Mouse (Mus musculus): ENCODE data around the gene Snx29. TPM values are rescaled to one million over a fixed set of nuclear protein-coding genes. Genes with fewer than 3 reads are reported as not detected.
"Not testable (repeated sequence)": the region's sequence is repeated elsewhere in the genome, so short reads cannot be mapped to it uniquely, and the experiment has no call there.

Gene Snx29
- polyA plus RNA-seq, 1 experiment from 2014 or later, result 6.1 TPM

DNA sequence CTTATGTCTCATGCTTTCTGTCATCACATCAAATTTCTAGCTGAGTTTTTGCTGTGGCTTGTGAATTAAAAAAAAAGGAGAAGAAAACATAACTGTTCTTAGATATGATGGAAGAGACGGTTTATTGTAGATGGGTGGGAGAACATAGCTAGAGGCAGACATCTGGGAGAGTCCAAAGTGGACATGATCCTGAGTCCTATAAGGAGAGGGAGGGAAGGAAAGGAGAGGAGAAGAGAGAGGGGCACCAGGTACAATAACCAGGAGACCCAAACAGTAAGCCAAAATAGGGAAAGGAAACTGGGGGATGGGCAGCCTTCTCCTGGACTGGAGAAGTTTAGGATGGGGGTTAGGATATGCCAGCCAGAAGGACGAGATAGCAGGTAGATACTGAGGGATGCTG, 239.0 kb downstream of the Snx29 start:
- Histone ChIP-seq H3K27me3 (no peaks in the 10 kb centered on the region), H3K9ac (no peak overlapping the region), H3K4me2 (no peak overlapping the region), H3K4me3 (no peak overlapping the region), H3K9me3 (replicated peaks) (no peaks in the 10 kb centered on the region), H3K4me1 (replicated peaks) (no peaks in the 10 kb centered on the region), H3K36me3 (no peaks in the 10 kb centered on the region), H3K27ac (no peak overlapping the region)
- no peak for ATAC-seq (replicated peaks; ENCODE audit: insufficient number of reproducible peaks, insufficient read depth, low FRiP score, low read depth)
- WGBS, result 70% methylated on average over 2 of the region's 2 CpGs

DNA sequence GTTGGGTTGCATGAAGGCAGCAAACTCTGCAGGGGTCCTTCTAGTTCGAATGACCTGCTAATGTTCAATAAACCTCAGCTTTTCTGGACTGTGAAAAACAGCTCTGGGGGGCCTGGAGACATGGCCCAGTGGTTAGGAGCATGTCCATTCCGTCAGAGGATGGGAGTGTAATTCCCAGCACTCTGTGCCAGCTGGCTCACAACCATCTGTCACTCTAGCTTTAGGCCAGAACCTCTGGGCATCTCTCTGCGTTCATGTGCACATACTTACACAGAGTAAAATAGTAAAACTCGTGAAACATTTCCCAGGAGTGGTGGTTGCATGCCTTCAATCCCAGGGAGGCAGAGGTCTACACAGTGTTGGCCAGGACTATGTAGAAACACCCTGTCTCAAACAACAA, 241.1 kb downstream of the Snx29 start:
- Histone ChIP-seq H3K4me1 (replicated peaks) (no peaks in the 10 kb centered on the region), H3K9me3 (replicated peaks) (no peaks in the 10 kb centered on the region), H3K9ac (no peak overlapping the region), H3K27ac (no peak overlapping the region), H3K36me3 (no peaks in the 10 kb centered on the region), H3K4me2 (no peak overlapping the region), H3K27me3 (no peaks in the 10 kb centered on the region), H3K4me3 (no peak overlapping the region)
- no peak for ATAC-seq (replicated peaks; ENCODE audit: insufficient number of reproducible peaks, insufficient read depth, low FRiP score, low read depth)
- 53% methylated on average over 4 of the region's 4 CpGs for WGBS

DNA sequence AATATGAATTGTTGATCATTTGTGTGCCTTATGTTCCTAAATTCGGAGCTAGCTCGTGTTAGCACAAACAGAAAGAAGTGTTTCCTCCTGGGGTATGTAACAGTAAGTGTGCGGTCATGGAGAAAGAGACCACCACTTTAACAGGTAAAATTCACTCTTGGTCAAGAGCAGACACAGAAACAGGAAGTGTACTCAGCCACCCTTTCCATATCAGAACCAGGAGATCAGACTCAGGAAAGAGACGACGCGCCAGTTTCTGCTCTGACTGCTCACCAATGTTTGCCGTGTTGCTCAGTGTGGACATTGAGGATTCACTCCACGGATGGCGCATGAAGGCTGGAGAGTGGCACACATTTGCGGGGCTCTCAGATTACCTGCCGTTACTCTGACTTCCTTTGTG, 242.4 kb downstream of the Snx29 start:
- 64% methylated on average over 11 of the region's 11 CpGs for WGBS
- H3K9ac ChIP-seq, result no peak overlapping the region

DNA sequence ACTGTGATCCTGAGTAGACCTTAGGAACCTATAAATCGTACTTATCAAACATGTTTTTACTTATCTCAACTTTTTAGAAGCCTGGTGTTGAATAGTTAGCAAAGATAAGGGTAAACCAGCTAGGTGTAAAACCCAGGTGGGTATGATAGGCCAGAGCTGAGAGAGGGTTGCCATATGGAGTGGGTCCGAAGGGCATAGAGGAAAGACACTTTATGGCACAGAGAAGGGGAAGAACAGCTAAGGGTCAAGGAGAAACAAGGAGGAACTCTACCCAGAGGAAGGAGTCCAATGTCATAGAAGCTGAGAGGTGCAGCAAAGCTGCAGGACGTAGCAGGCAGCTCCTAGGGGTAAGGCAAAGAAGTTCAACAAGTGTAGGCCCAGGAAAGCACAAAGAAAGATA, 244.9 kb downstream of the Snx29 start:
- ATAC-seq (replicated peaks; ENCODE audit: insufficient number of reproducible peaks, insufficient read depth, low FRiP score, low read depth), result no peak
- H3K27ac ChIP-seq, result no peak overlapping the region
- WGBS, result 62% methylated on average over 3 of the region's 3 CpGs

More for the DNA sequence above, 242.4 kb downstream of the Snx29 start:
- Histone ChIP-seq H3K4me3 (no peak overlapping the region), H3K27me3 (no peaks in the 10 kb centered on the region), H3K9me3 (replicated peaks) (no peaks in the 10 kb centered on the region), H3K36me3 (no peaks in the 10 kb centered on the region), H3K27ac (no peak overlapping the region), H3K4me1 (replicated peaks) (no peaks in the 10 kb centered on the region), H3K4me2 (no peak overlapping the region)
- ATAC-seq (replicated peaks; ENCODE audit: insufficient number of reproducible peaks, insufficient read depth, low FRiP score, low read depth), result no peak

DNA sequence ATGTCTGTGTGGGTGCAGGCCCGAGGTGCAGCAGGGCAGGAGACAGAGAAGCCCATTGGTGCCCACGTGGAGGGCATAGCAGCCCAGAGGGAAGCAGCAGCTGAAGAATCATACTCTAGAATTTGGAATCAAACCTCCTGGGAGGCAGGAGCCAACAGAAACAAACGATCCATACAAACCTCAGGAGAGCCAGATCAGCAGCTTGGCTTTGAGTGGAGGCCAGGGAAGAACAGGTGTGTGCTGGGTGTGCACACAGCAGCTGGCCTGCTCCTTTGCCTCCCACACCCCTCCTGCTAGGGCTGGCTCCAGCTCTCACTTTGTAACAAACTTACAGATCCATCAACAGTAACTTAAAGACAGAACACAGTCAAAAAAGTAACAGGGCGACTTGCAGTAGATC, 245.4 kb downstream of the Snx29 start:
- no peaks in the 10 kb centered on the region for H3K27me3 ChIP-seq
- no peaks in the 10 kb centered on the region for H3K36me3 ChIP-seq
- H3K9ac ChIP-seq, result no peak overlapping the region
- no peak overlapping the region for H3K4me2 ChIP-seq
- H3K9me3 ChIP-seq (replicated peaks), result no peaks in the 10 kb centered on the region
- ATAC-seq (replicated peaks; ENCODE audit: insufficient number of reproducible peaks, insufficient read depth, low FRiP score, low read depth), result no peak
- WGBS, result 70% methylated on average over 4 of the region's 4 CpGs
- no peak overlapping the region for H3K27ac ChIP-seq
- no peak overlapping the region for H3K4me3 ChIP-seq
- H3K4me1 ChIP-seq (replicated peaks), result no peaks in the 10 kb centered on the region

More for the DNA sequence above, 244.9 kb downstream of the Snx29 start:
- Histone ChIP-seq H3K9ac (no peak overlapping the region), H3K36me3 (no peaks in the 10 kb centered on the region), H3K27me3 (no peaks in the 10 kb centered on the region), H3K4me1 (replicated peaks) (no peaks in the 10 kb centered on the region), H3K9me3 (replicated peaks) (no peaks in the 10 kb centered on the region), H3K4me2 (no peak overlapping the region), H3K4me3 (no peak overlapping the region)

DNA sequence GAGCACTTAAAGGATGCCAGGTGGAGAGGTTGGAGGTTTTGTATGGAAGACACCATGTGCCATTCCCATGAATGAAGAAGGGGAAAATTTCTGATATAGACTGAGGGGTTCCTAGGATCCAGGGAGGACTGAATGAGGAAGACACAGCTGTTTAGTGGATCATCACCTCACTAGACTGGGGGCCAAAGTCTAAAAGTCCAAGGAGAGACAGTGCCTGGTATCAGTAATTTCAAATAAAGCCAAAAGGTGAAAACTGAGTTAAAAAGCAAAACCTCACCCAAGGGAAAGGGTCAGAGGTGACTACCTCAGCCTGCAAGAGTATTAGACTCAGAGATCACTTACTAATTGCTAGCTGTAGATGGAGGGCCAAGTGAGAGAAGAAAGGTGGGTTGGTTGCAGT, 245.9 kb downstream of the Snx29 start:
- Histone ChIP-seq H3K9ac (no peak overlapping the region), H3K4me1 (replicated peaks) (no peaks in the 10 kb centered on the region), H3K4me3 (no peak overlapping the region), H3K27ac (no peak overlapping the region), H3K9me3 (replicated peaks) (no peaks in the 10 kb centered on the region), H3K4me2 (no peak overlapping the region), H3K36me3 (no peaks in the 10 kb centered on the region), H3K27me3 (no peaks in the 10 kb centered on the region)
- no peak for ATAC-seq (replicated peaks; ENCODE audit: insufficient number of reproducible peaks, insufficient read depth, low FRiP score, low read depth)

DNA sequence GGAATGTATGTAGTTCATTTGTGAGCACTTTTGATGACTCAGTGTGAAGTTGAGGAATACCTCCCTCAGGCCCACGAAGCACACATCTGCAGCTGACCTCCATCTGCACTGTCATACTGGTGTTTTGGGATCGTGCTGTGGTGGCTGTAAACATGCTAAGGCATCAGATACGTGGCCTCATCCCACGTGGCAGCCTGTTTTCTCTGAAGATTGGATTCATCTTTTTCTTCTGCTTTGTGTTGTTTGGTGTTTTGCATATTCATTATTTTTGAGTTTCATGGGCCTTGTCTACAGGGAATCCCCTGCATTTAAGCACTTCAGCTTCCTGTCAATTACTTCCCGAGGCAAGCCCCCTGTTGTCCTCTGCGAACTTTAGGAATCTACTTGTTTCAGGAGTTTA, 246.4 kb downstream of the Snx29 start:
- Histone ChIP-seq H3K4me3 (no peak overlapping the region), H3K27me3 (no peaks in the 10 kb centered on the region), H3K36me3 (no peaks in the 10 kb centered on the region), H3K4me1 (replicated peaks) (no peaks in the 10 kb centered on the region), H3K4me2 (no peak overlapping the region), H3K9me3 (replicated peaks) (no peaks in the 10 kb centered on the region), H3K27ac (no peak overlapping the region), H3K9ac (no peak overlapping the region)
- WGBS, result 72% methylated on average over 6 of the region's 6 CpGs
- no peak for ATAC-seq (replicated peaks; ENCODE audit: insufficient number of reproducible peaks, insufficient read depth, low FRiP score, low read depth)

DNA sequence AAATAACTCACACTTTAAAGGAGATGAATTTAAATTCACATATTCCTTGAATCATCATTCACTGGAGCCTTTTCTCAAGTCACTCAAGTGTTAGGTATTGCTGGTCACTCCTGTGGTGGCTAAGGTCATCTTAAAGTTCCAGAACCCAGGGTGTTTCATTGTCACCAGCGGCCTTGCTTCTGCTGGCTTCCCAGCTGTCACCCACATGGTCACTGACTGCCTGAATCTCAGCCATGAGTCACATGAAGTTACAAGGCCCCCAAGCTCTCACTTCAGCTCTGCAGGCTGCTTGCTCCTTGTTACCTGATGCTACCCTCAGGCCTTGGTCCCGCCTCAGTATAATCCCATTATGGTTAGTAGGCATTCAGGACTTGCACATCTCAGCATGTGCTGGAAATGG, 247.4 kb downstream of the Snx29 start:
- WGBS, result 79% methylated on average over 2 of the region's 2 CpGs
- ATAC-seq (replicated peaks; ENCODE audit: insufficient number of reproducible peaks, insufficient read depth, low FRiP score, low read depth), result no peak
- H3K27me3 ChIP-seq, result no peaks in the 10 kb centered on the region

DNA sequence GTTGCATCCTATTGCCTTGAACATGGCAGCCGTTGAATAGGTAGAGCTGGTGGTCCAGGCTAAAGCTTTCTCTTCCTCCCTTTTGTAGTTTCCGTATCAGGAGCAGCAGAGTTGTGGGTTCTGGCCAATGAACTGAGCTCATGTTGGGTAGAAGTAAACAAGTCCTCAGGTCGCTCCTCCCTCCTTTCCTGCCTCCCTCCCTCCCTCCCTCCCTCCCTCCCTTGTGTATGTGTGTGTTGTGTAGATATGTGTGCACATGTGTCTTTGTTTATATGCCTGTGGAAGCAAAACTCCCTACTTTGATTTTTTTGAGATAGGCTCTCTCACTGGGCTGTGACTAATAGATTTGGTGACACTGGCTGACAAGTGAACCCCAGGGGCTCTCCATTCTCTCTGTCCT, 251.8 kb downstream of the Snx29 start:
- ATAC-seq (replicated peaks; ENCODE audit: insufficient number of reproducible peaks, insufficient read depth, low FRiP score, low read depth), result no peak
- Histone ChIP-seq H3K36me3 (no peaks in the 10 kb centered on the region), H3K27ac (no peak overlapping the region), H3K9me3 (replicated peaks) (no peaks in the 10 kb centered on the region), H3K27me3 (no peaks in the 10 kb centered on the region), H3K4me1 (replicated peaks) (peaks cover 4% of the 10 kb centered on the region; the same call in 1 of the 2 replicates), H3K9ac (no peak overlapping the region), H3K4me3 (no peak overlapping the region), H3K4me2 (no peak overlapping the region)
- 89% methylated on average over 3 of the region's 3 CpGs for WGBS

More for the DNA sequence above, 247.4 kb downstream of the Snx29 start:
- H3K4me1 ChIP-seq (replicated peaks), result no peaks in the 10 kb centered on the region
- no peak overlapping the region for H3K9ac ChIP-seq
- H3K4me2 ChIP-seq, result no peak overlapping the region
- H3K27ac ChIP-seq, result no peak overlapping the region
- no peaks in the 10 kb centered on the region for H3K9me3 ChIP-seq (replicated peaks)
- H3K36me3 ChIP-seq, result no peaks in the 10 kb centered on the region
- H3K4me3 ChIP-seq, result no peak overlapping the region

DNA sequence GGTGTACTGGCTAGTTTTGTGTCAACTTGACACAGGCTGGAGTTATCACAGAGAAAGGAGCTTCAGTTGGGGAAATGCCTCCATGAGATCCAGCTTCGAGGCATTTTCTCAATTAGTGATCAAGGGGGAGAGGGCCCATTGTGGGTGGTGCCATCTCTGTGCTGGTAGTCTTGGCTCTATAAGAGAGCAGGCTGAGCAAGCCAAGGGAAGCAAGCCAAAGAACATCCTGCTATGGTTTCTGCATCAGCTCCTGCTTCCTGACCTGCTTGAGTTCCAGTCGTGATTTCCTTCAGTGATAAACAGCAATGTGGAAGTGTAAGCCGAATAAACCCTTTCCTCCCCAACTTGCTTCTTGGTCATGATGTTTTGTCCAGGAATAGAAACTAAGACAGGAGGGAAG, 253.0 kb downstream of the Snx29 start:
- peaks cover 16% of the 10 kb centered on the region for H3K4me1 ChIP-seq (replicated peaks)
- not testable (repeated sequence) for H3K27ac ChIP-seq; ATAC-seq (replicated peaks; ENCODE audit: insufficient number of reproducible peaks, insufficient read depth, low FRiP score, low read depth); H3K4me3 ChIP-seq; H3K4me2 ChIP-seq; H3K36me3 ChIP-seq; H3K27me3 ChIP-seq; H3K9ac ChIP-seq; H3K9me3 ChIP-seq (replicated peaks)
- WGBS, result 47% methylated on average over 3 of the region's 3 CpGs

DNA sequence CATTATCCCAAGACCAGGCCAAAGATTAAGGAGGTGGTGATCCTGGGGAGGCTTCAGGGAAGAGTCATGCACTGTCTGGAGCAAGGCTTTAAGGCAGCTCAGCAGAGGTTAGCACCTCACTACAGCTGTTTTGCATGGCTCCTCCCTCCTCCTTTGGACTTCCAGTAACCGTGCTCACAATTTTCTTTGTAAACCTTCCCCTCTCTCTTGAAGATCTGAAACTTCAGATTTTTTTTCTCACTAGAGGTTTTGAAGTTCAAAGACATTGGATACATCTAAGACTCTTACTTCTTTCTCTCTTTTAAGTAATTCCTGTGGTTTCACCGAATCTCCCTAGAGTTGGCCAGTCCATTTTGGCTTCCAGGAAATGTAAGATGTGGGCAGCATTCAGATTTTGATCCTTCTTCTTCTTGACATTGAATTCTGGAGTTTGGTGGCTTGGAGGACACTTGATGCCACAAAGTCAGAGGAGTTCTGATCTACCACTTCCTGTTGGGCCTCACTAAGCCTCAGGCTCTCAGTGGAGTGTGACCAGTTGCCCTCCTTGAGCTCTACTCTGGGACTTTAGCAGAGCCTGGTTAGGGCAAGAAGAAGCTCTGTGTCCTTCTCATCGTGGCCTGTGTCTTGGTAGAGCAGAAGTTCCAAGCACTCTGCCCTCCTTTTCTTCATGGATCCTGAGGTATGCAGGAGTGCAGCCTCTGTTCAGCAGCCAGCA, 255.0 kb downstream of the Snx29 start:
- Histone ChIP-seq H3K9ac (no peak overlapping the region), H3K27ac (no peak overlapping the region), H3K4me3 (no peak overlapping the region), H3K4me2 (no peak overlapping the region), H3K36me3 (no peaks in the 10 kb centered on the region), H3K9me3 (replicated peaks) (no peaks in the 10 kb centered on the region), H3K4me1 (replicated peaks) (peaks cover 29% of the 10 kb centered on the region), H3K27me3 (no peaks in the 10 kb centered on the region)
- WGBS, result 76% methylated on average over 3 of the region's 3 CpGs
- ATAC-seq (replicated peaks; ENCODE audit: insufficient number of reproducible peaks, insufficient read depth, low FRiP score, low read depth), result no peak

DNA sequence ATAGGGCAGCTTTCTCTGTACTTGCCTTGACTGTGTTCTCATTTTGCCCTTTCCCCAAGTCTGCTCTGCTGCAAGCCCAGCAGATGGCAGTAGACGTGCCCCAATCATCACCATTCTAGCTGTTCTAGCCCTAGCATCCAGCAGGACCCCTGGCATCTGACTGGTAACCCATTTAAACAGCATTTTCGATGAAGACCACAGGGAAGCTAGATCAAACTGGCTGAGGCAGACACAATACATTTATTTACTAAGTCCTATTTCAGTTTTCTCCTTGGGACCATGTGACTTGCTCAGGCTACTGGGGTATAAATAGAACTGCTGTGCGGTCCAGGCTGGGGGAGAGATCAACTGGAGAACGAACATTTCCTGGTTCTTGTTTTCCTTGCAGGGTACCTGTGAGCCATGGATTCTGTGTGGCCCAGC, 257.0 kb downstream of the Snx29 start:
- no peak overlapping the region for H3K4me2 ChIP-seq
- peak overlapping the region; percentile 72 for H3K27ac ChIP-seq
- H3K9ac ChIP-seq, result 0 out of 2 replicates have a peak overlapping the region, but pooled peaks have one; percentile 15
- H3K36me3 ChIP-seq, result no peaks in the 10 kb centered on the region
- ATAC-seq (replicated peaks; ENCODE audit: insufficient number of reproducible peaks, insufficient read depth, low FRiP score, low read depth), result peak; percentile 68; the same call in 1 of the 2 replicates
- H3K4me1 ChIP-seq (replicated peaks), result peaks cover 29% of the 10 kb centered on the region
- H3K27me3 ChIP-seq, result no peaks in the 10 kb centered on the region
- H3K9me3 ChIP-seq (replicated peaks), result no peaks in the 10 kb centered on the region
- no peak overlapping the region for H3K4me3 ChIP-seq
- WGBS, result 21% methylated on average over 4 of the region's 4 CpGs

Measured in heart, embryonic 15.5 days (tissue).